Mouse (Mus musculus): ENCODE measurements at regions not wholly inside any gene's neighbourhood (a gene's known extent, or its start where the extent isn't known, plus 50 kb on each side); places are given as distances from the start of the nearest gene placed in this dataset.

DNA sequence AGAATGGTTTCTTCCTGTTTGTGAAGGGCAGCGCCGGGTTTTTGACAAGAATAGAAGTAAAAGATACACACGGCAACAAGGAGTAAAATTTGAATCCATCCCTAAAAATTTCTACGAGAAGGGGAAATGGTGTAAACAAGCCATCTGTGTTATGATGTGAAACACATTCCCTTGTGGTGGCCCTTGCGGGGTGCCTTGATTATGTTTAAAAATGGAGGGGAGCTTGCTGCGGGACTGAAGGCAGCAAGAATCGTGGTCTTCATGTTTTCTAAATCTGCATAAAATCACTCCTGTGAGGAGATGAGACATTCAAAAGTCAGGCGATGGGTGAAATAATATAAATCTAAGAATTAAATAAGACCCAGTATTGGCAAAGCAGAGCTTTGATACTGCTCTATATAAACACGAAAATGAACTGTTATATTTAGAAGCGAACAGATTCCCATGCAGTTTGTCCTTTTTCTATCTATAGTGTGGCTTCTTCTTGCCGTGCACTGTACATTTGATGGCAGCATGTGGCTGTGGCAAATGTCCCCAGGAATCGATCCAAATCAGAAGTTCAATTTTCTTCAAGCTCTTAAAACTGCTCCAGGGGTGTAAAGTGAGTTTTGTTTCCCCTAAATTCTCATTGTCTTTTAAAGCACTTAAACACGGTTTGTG is 426.4 kb downstream of the Hsfy2 start:
- no peaks in the 10 kb centered on the region for H3K36me3 ChIP-seq (ENCODE audit: insufficient read depth, low read length)
- H3K4me3 ChIP-seq (ENCODE audit: low read length), result no peak overlapping the region
- no peak overlapping the region for H3K9ac ChIP-seq (replicated peaks; ENCODE audit: low read length)
- H3K9me3 ChIP-seq (ENCODE audit: low read length), result no peaks in the 10 kb centered on the region
- 87% methylated on average over 13 of the region's 13 CpGs for WGBS
- H3K4me1 ChIP-seq (ENCODE audit: insufficient read depth, low read length), result no peaks in the 10 kb centered on the region
- H3K4me2 ChIP-seq (replicated peaks; ENCODE audit: low read depth, low read length), result no peak overlapping the region
- no peaks in the 10 kb centered on the region for H3K27me3 ChIP-seq (ENCODE audit: insufficient read depth, low read length)
- ATAC-seq (ENCODE audit: low FRiP score, low TSS enrichment), result no peak
- no peak overlapping the region for H3K27ac ChIP-seq (ENCODE audit: low read length)

DNA sequence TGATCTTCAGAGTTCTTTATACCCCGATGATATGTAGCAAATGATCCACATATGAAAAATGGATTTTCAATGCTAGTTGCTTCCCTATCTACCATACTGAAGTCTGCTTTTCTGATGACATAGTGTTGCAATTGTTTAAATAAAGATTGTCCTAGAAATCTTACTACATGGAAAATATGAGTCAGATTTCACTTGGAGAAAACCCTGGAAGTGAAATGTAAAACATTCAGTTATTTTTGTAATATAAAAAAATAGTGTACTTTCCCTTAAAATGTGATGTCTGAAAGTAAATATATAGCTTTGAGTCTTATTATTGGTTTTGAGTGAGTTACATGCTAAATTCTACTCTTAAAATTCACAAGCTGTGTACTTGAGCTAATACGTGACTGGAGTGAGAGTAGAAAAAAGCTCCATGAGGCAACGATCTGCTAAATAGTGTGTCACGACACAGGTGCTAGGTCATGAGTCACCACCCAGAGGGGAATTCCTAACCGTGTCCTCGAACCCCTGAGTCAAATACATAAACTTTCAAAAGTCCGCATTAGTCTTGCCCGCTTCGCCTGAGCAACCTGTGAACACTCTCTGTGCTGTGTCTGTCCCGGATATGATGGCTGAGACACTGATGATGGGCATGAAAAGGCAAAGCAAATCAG is 430.5 kb downstream of the Hsfy2 start:
- H3K4me3 ChIP-seq (ENCODE audit: low read length), result no peak overlapping the region
- no peaks in the 10 kb centered on the region for H3K4me1 ChIP-seq (ENCODE audit: insufficient read depth, low read length)
- 71% methylated on average over 10 of the region's 10 CpGs for whole genome bisulfite sequencing
- ATAC-seq (ENCODE audit: low FRiP score, low TSS enrichment), result no peak
- no peaks in the 10 kb centered on the region for H3K36me3 ChIP-seq (ENCODE audit: insufficient read depth, low read length)
- no peak overlapping the region for H3K27ac ChIP-seq (ENCODE audit: low read length)
- no peaks in the 10 kb centered on the region for H3K27me3 ChIP-seq (ENCODE audit: insufficient read depth, low read length)
- H3K9me3 ChIP-seq (ENCODE audit: low read length), result no peaks in the 10 kb centered on the region
- no peak overlapping the region for H3K9ac ChIP-seq (replicated peaks; ENCODE audit: low read length)
- no peak overlapping the region for H3K4me2 ChIP-seq (replicated peaks; ENCODE audit: low read depth, low read length)

DNA sequence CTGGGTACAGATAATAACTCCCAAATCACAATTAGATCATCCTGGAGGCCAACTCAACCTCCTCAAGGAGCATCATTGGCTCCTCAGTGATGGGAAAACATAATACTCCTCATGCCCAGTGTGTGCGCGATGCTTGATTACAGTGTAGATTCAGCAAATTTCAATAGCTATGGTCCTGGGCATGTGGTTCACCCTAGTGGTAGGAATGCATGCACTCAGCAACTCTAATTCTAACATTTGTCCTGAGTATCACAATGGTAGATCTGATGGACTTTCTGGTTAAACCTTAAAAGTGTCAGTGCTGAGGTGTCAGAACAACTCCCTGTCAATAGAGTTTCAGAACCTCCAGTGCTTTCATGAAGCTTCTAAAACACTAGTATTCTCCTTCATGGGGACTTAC is 442.0 kb downstream of the Hsfy2 start:
- Histone ChIP-seq H3K27ac (ENCODE audit: low read length) (no peak overlapping the region), H3K9ac (replicated peaks; ENCODE audit: low read length) (no peak overlapping the region), H3K4me3 (ENCODE audit: low read length) (no peak overlapping the region), H3K4me1 (ENCODE audit: insufficient read depth, low read length) (no peaks in the 10 kb centered on the region), H3K9me3 (ENCODE audit: low read length) (no peaks in the 10 kb centered on the region), H3K4me2 (replicated peaks; ENCODE audit: low read depth, low read length) (no peak overlapping the region), H3K27me3 (ENCODE audit: insufficient read depth, low read length) (no peaks in the 10 kb centered on the region), H3K36me3 (ENCODE audit: insufficient read depth, low read length) (no peaks in the 10 kb centered on the region)
- WGBS, result 90% methylated on average over 2 of the region's 2 CpGs
- ATAC-seq (ENCODE audit: low FRiP score, low TSS enrichment), result no peak

DNA sequence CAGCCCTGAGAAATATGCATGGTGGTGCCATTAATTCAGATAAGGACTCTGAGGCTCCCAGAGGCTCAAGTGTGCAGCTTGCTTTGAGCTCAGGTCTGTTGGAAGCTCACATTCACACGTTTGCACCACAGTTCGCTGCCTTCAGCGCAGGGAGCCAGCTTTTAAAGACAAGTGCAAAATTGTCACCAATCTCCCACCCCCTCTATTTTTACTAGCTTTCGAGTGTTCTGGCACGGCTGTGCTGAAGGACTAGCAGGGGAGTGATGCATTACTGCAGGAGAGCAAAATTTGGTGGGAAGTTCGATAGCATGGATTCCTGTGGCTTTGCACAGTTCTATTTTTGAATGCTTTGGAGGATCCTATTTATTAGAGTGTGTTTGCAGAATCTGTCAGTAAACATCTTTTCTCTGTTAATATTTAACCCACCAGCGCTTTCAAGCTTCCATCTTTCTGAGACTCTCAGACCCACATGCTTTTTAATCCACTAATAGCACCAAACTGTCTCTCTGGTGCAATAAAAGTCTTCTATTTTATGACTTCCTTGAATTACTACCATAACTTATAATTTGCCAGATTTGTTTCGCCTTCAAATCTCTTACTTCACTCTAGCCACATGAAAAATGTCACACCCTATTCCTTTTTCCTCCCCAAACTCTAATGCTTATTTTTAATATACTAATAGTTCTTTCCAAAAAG is 453.6 kb downstream of the Hsfy2 start:
- Histone ChIP-seq H3K36me3 (ENCODE audit: insufficient read depth, low read length) (no peaks in the 10 kb centered on the region), H3K4me2 (replicated peaks; ENCODE audit: low read depth, low read length) (no peak overlapping the region), H3K27me3 (ENCODE audit: insufficient read depth, low read length) (no peaks in the 10 kb centered on the region), H3K4me3 (ENCODE audit: low read length) (no peak overlapping the region), H3K4me1 (ENCODE audit: insufficient read depth, low read length) (0 out of 2 replicates have a peak, but pooled peaks cover 5% of the 10 kb centered on the region), H3K9me3 (ENCODE audit: low read length) (no peaks in the 10 kb centered on the region), H3K9ac (replicated peaks; ENCODE audit: low read length) (no peak overlapping the region), H3K27ac (ENCODE audit: low read length) (no peak overlapping the region)
- WGBS, result 34% methylated on average over 8 of the region's 8 CpGs
- ATAC-seq (ENCODE audit: low FRiP score, low TSS enrichment), result no peak

DNA sequence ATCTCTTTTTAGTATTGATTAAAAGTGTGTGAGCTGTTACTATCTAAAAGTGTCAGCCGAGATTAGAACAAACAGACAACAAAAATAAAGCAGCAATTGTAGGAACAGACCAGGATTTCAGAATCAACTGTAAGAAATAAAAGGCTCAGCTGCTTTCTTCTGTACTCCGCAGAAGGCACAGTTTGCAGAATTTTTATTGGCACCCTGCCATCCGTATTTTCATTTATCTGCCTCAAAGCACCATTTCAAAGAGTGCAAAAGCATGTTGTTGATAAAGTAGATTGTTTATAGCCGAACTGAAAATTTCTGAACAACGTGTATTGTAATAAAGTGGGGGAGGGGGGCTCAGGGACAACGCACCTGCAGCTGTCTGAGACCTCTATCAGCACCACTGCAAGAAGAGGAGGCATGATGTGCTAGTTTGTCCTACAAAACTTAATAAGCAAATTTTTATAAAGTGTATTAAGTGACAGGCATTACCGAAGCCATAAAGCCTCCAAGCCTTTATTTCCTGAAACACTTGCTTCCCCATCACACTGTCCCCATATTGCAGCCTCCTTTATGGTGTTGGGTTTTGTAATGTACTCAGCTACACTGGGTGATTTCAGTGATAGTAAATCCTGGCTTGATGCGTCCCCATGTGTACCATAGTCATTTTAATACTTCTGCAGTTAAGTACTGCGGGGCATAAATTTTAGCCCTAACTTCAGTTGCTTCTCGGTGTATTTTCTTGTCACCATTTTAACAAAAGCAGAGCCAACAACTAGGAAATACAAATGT is 457.8 kb downstream of the Hsfy2 start:
- no peak for ATAC-seq (ENCODE audit: low FRiP score, low TSS enrichment)
- 65% methylated on average over 10 of the region's 10 CpGs for WGBS
- no peaks in the 10 kb centered on the region for H3K27me3 ChIP-seq (ENCODE audit: insufficient read depth, low read length)
- H3K27ac ChIP-seq (ENCODE audit: low read length), result no peak overlapping the region
- H3K36me3 ChIP-seq (ENCODE audit: insufficient read depth, low read length), result no peaks in the 10 kb centered on the region
- H3K4me2 ChIP-seq (replicated peaks; ENCODE audit: low read depth, low read length), result no peak overlapping the region
- no peak overlapping the region for H3K9ac ChIP-seq (replicated peaks; ENCODE audit: low read length)
- no peak overlapping the region for H3K4me3 ChIP-seq (ENCODE audit: low read length)
- 0 out of 2 replicates have a peak, but pooled peaks cover 5% of the 10 kb centered on the region for H3K4me1 ChIP-seq (ENCODE audit: insufficient read depth, low read length)
- H3K9me3 ChIP-seq (ENCODE audit: low read length), result no peaks in the 10 kb centered on the region

DNA sequence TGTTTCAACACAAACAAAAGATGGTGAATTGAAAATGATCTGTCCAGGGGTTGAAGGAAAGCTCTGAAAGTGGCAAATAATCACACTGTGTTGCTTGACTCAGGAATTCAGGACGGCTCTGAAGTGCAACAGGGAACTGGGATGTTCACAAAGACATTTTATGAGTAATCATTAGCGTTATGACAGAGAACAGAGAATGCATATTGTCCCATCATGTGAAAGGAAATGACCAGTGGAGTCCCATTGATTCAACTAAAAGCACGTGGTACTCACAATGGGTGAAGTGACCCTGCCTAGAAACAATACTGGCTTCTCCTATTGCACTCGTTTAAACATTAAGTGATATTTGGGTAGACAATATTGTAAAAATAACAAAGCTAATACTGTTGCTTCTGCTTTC is 466.1 kb downstream of the Hsfy2 start:
- no peaks in the 10 kb centered on the region for H3K9me3 ChIP-seq (ENCODE audit: low read length)
- H3K4me2 ChIP-seq (replicated peaks; ENCODE audit: low read depth, low read length), result no peak overlapping the region
- 53% methylated on average over 4 of the region's 4 CpGs for WGBS
- H3K27ac ChIP-seq (ENCODE audit: low read length), result no peak overlapping the region
- no peak for ATAC-seq (ENCODE audit: low FRiP score, low TSS enrichment)
- no peaks in the 10 kb centered on the region for H3K4me1 ChIP-seq (ENCODE audit: insufficient read depth, low read length)
- no peaks in the 10 kb centered on the region for H3K36me3 ChIP-seq (ENCODE audit: insufficient read depth, low read length)
- no peaks in the 10 kb centered on the region for H3K27me3 ChIP-seq (ENCODE audit: insufficient read depth, low read length)
- no peak overlapping the region for H3K4me3 ChIP-seq (ENCODE audit: low read length)
- no peak overlapping the region for H3K9ac ChIP-seq (replicated peaks; ENCODE audit: low read length)

DNA sequence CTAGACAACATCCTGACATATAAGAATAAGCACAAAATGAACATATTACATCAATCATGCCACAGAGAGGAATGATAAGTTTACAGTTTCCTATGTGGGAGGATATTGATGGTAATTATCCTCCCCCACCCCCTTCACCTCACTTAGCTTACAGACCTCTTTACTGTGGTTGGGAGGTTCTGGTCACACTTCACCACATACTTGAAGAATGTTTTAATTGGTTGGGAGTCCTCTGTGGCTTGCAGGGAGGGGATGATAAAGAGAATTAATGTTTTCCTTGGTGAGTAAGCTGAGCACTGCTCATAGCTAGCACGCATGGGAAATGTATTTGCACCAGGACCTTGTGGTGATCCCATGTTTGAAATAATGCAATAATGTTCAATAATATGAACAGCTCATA is 468.5 kb downstream of the Hsfy2 start:
- Histone ChIP-seq H3K4me1 (ENCODE audit: insufficient read depth, low read length) (no peaks in the 10 kb centered on the region), H3K9ac (replicated peaks; ENCODE audit: low read length) (no peak overlapping the region), H3K4me2 (replicated peaks; ENCODE audit: low read depth, low read length) (no peak overlapping the region), H3K4me3 (ENCODE audit: low read length) (no peak overlapping the region), H3K27ac (ENCODE audit: low read length) (no peak overlapping the region), H3K36me3 (ENCODE audit: insufficient read depth, low read length) (no peaks in the 10 kb centered on the region), H3K27me3 (ENCODE audit: insufficient read depth, low read length) (no peaks in the 10 kb centered on the region), H3K9me3 (ENCODE audit: low read length) (no peaks in the 10 kb centered on the region)
- 37% methylated on average over 1 of the region's 1 CpGs for WGBS
- ATAC-seq (ENCODE audit: low FRiP score, low TSS enrichment), result peak; percentile 94

DNA sequence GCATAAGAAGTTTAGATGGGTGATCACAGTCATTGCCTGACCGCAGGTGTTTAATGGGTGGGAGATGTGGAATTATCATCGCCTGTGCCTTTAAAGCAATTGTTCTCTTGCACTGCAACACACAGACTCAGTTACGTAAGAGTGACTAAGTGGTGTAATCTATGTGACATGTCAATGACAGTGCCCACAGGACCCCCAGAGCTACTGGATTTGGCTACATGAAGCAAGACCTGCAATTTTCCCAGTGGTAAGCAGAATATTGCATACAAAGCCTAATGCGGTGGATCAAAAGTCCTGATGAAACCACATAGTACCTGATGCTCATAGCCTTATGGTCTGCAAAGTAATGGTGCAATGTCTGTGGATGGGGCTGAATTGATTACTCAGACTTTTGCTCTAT is 469.2 kb downstream of the Hsfy2 start:
- ATAC-seq (ENCODE audit: low FRiP score, low TSS enrichment), result no peak
- no peaks in the 10 kb centered on the region for H3K27me3 ChIP-seq (ENCODE audit: insufficient read depth, low read length)
- no peak overlapping the region for H3K4me2 ChIP-seq (replicated peaks; ENCODE audit: low read depth, low read length)
- H3K9ac ChIP-seq (replicated peaks; ENCODE audit: low read length), result no peak overlapping the region
- no peaks in the 10 kb centered on the region for H3K4me1 ChIP-seq (ENCODE audit: insufficient read depth, low read length)
- H3K9me3 ChIP-seq (ENCODE audit: low read length), result no peaks in the 10 kb centered on the region
- WGBS, result 83% methylated on average over 4 of the region's 4 CpGs
- H3K27ac ChIP-seq (ENCODE audit: low read length), result no peak overlapping the region
- H3K4me3 ChIP-seq (ENCODE audit: low read length), result no peak overlapping the region
- H3K36me3 ChIP-seq (ENCODE audit: insufficient read depth, low read length), result no peaks in the 10 kb centered on the region

DNA sequence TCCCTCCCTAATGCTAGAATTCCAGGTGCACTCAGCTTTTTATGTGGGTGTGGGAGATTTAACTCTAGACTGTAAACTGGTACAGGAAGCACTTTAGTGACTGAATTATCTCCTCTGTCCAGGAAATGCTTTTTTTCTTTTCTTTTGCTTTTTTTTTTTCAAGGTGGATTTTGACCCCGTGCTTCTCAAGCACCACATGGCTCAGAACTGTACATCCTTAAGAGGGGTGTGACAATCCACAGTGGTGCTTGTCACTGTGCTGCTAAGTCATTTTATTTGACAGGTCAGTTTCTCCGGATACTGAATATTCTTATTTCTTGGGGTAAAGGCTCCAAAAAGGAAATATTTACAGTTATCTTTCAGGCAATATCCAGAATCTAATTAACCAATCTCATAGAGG is 472.0 kb downstream of the Hsfy2 start:
- Histone ChIP-seq H3K9me3 (ENCODE audit: low read length) (no peaks in the 10 kb centered on the region), H3K4me3 (ENCODE audit: low read length) (no peak overlapping the region), H3K4me1 (ENCODE audit: insufficient read depth, low read length) (no peaks in the 10 kb centered on the region), H3K36me3 (ENCODE audit: insufficient read depth, low read length) (no peaks in the 10 kb centered on the region), H3K4me2 (replicated peaks; ENCODE audit: low read depth, low read length) (no peak overlapping the region), H3K27me3 (ENCODE audit: insufficient read depth, low read length) (no peaks in the 10 kb centered on the region), H3K27ac (ENCODE audit: low read length) (no peak overlapping the region), H3K9ac (replicated peaks; ENCODE audit: low read length) (no peak overlapping the region)
- 52% methylated on average over 2 of the region's 2 CpGs for WGBS
- no peak for ATAC-seq (ENCODE audit: low FRiP score, low TSS enrichment)

Data from kidney, embryonic 16.5 days (tissue).